Mouse (Mus musculus): ENCODE results near the gene 2010109A12Rik.

GRCm38 (mm10) chr5:93205371-93206108 lies 778 bp upstream of the 2010109A12Rik start:
- TF ChIP-seq CTCF (IDR thresholded peaks at IDR 0.05; ENCODE audit: borderline replicate concordance, insufficient read depth, low read depth, low read length) (no peak), POLR2A (IDR thresholded peaks at IDR 0.05; ENCODE audit: borderline replicate concordance, insufficient read depth, low read length) (no peak)
